In genomic region chr4:129882555-129883293, GRCm38 (mm10) we compare ENCODE assay signal across 8 mouse cellular contexts. TPM values are rescaled to one million over a fixed set of nuclear protein-coding genes. Genes with fewer than 3 reads are reported as not detected.
DNase-seq lines count a peak whose midpoint lies in the region; ATAC-seq and TF ChIP-seq lines count a peak whose summit lies in the region.

No protein-coding gene starts in this region.

- TF ChIP-seq EP300 in liver, postnatal 0 days (IDR thresholded peaks at IDR 0.05; ENCODE audit: low read depth), result no peak

- H3K36me3 ChIP-seq in embryonic facial prominence, embryonic 11.5 days (replicated peaks; ENCODE audit: control insufficient read depth, insufficient read depth, low read depth, low read length), result no peaks in the 10 kb centered on the region
- no peaks in the 10 kb centered on the region for H3K36me3 ChIP-seq in heart, embryonic 16.5 days (ENCODE audit: control insufficient read depth, insufficient read depth)
- no peaks in the 10 kb centered on the region for H3K36me3 ChIP-seq in liver, postnatal 0 days (replicated peaks; ENCODE audit: insufficient read depth, low read length)
- H3K36me3 ChIP-seq in neural tube, embryonic 15.5 days, result no peaks in the 10 kb centered on the region

- ATAC-seq in embryonic facial prominence, embryonic 11.5 days (replicated peaks; ENCODE audit: insufficient number of reproducible peaks, low FRiP score, low TSS enrichment, low read depth), result no peak
- ATAC-seq in heart, embryonic 16.5 days (replicated peaks; ENCODE audit: extremely low read depth, insufficient read depth, low FRiP score), result peak; percentile 85
- peak; percentile 70 for ATAC-seq in liver, postnatal 0 days
- ATAC-seq in neural tube, embryonic 15.5 days (ENCODE audit: low FRiP score), result no peak

- no peaks in the 10 kb centered on the region for H3K27me3 ChIP-seq in embryonic facial prominence, embryonic 11.5 days (ENCODE audit: control insufficient read depth, insufficient read depth, low read length)
- H3K27me3 ChIP-seq in heart, embryonic 16.5 days (ENCODE audit: control insufficient read depth, insufficient read depth, low read length), result no peaks in the 10 kb centered on the region
- no peaks in the 10 kb centered on the region for H3K27me3 ChIP-seq in liver, postnatal 0 days (ENCODE audit: insufficient read depth, low read length)
- H3K27me3 ChIP-seq in neural tube, embryonic 15.5 days (replicated peaks), result no peaks in the 10 kb centered on the region

- H3K4me1 ChIP-seq in embryonic facial prominence, embryonic 11.5 days (ENCODE audit: control insufficient read depth, insufficient read depth, low read length), result peaks cover 10% of the 10 kb centered on the region
- H3K4me1 ChIP-seq in heart, embryonic 16.5 days (ENCODE audit: control insufficient read depth, insufficient read depth, low read length), result peaks cover 21% of the 10 kb centered on the region
- peaks cover 28% of the 10 kb centered on the region for H3K4me1 ChIP-seq in liver, postnatal 0 days (ENCODE audit: insufficient read depth)
- H3K4me1 ChIP-seq in neural tube, embryonic 15.5 days, result peaks cover 23% of the 10 kb centered on the region

- DNase-seq in cerebellum, postnatal 14 days, result peak; percentile 9 to 21
- no peak for DNase-seq in cerebellum, adult 9-11 months
- peak; percentile 52 for DNase-seq in embryonic facial prominence, embryonic 11.5 days (ENCODE audit: low spot score)
- peak; percentile 71 for DNase-seq in kidney, postnatal 10 days
- DNase-seq in liver, postnatal 0 days, result peak; percentile 54
- peak; percentile 72 for DNase-seq in thymus, postnatal 25 days

- no peak for TF ChIP-seq CTCF in liver, postnatal 0 days (IDR thresholded peaks at IDR 0.05; ENCODE audit: low read depth)

- H3K4me3 ChIP-seq in embryonic facial prominence, embryonic 11.5 days (ENCODE audit: low read depth, low read length), result no peak overlapping the region
- H3K4me3 ChIP-seq in heart, embryonic 16.5 days (ENCODE audit: low read length), result peak overlapping the region; percentile 21
- H3K4me3 ChIP-seq in liver, postnatal 0 days (ENCODE audit: low read depth, low read length), result peak overlapping the region; percentile 17; the same call in 1 of the 2 replicates
- H3K4me3 ChIP-seq in neural tube, embryonic 15.5 days (replicated peaks), result no peak overlapping the region; the same call in 1 of the 2 replicates

- 32% methylated on average over 10 of the region's 11 CpGs for WGBS in embryonic facial prominence, embryonic 11.5 days
- WGBS in heart, embryonic 16.5 days, result 29% methylated on average over 11 of the region's 11 CpGs
- 8% methylated on average over 11 of the region's 11 CpGs for WGBS in liver, postnatal 0 days (ENCODE audit: insufficient replicate concordance)
- 51% methylated on average over 11 of the region's 11 CpGs for WGBS in neural tube, embryonic 15.5 days

- H3K27ac ChIP-seq in embryonic facial prominence, embryonic 11.5 days (replicated peaks; ENCODE audit: low read depth, low read length), result 0 out of 2 replicates have a peak overlapping the region, but pooled peaks have one; percentile 28
- peak overlapping the region; percentile 87 for H3K27ac ChIP-seq in heart, embryonic 16.5 days (ENCODE audit: low read length)
- peak overlapping the region; percentile 86 for H3K27ac ChIP-seq in liver, postnatal 0 days (ENCODE audit: low read depth)
- 0 out of 2 replicates have a peak overlapping the region, but pooled peaks have one; percentile 13 for H3K27ac ChIP-seq in neural tube, embryonic 15.5 days (replicated peaks)

- no peaks in the 10 kb centered on the region for H3K9me3 ChIP-seq in embryonic facial prominence, embryonic 11.5 days (replicated peaks; ENCODE audit: control insufficient read depth, low read length)
- no peaks in the 10 kb centered on the region for H3K9me3 ChIP-seq in heart, embryonic 16.5 days (replicated peaks; ENCODE audit: control insufficient read depth, low read length)
- no peaks in the 10 kb centered on the region for H3K9me3 ChIP-seq in liver, postnatal 0 days (ENCODE audit: low read length)
- H3K9me3 ChIP-seq in neural tube, embryonic 15.5 days (replicated peaks), result no peaks in the 10 kb centered on the region

- peak overlapping the region; percentile 34; the same call in 1 of the 2 replicates for H3K9ac ChIP-seq in embryonic facial prominence, embryonic 11.5 days (replicated peaks; ENCODE audit: low read length)
- peak overlapping the region; percentile 63 for H3K9ac ChIP-seq in heart, embryonic 16.5 days (ENCODE audit: low read length)
- no peak overlapping the region; the same call in 1 of the 2 replicates for H3K9ac ChIP-seq in liver, postnatal 0 days (replicated peaks)
- 0 out of 2 replicates have a peak overlapping the region, but pooled peaks have one; percentile 23 for H3K9ac ChIP-seq in neural tube, embryonic 15.5 days (replicated peaks)

- H3K4me2 ChIP-seq in embryonic facial prominence, embryonic 11.5 days (ENCODE audit: low read depth, low read length), result no peak overlapping the region; the same call in 1 of the 2 replicates
- peak overlapping the region; percentile 50 for H3K4me2 ChIP-seq in heart, embryonic 16.5 days (ENCODE audit: low read depth, low read length)
- peak overlapping the region; percentile 55 for H3K4me2 ChIP-seq in liver, postnatal 0 days (ENCODE audit: low read depth, low read length)
- peak overlapping the region; percentile 30 for H3K4me2 ChIP-seq in neural tube, embryonic 15.5 days

RNA-seq across cellular contexts. Expression of gene Spocd1, which starts 46.3 kb away (rescaled TPM):
- not detected in 2 replicates for polyA plus RNA-seq in embryonic facial prominence, embryonic 11.5 days (2014; fragmentation: Nextera tagmentation; extraction: Ambion mirVana)
- 0.22 and 0.35 TPM in 2 replicates for polyA plus RNA-seq in heart, embryonic 16.5 days (2015; fragmentation: Nextera tagmentation; extraction: Ambion mirVana)
- not detected in 2 replicates for polyA plus RNA-seq in liver, postnatal 0 days (2015; fragmentation: Nextera tagmentation; extraction: Ambion mirVana)
- 0.06 TPM in 1 of 2 replicates, not detected in the other for polyA plus RNA-seq in neural tube, embryonic 15.5 days (2015; fragmentation: Nextera tagmentation; extraction: Ambion mirVana)

Comparison
In these comparisons a context has a peak if more than half of its experiments do, and no peak if none do; other contexts are left out.
1. ATAC-seq: peak in heart, embryonic 16.5 days (single experiment) and liver, postnatal 0 days (single experiment); none in embryonic facial prominence, embryonic 11.5 days (single experiment) and neural tube, embryonic 15.5 days (single experiment).
2. H3K27ac ChIP-seq: peak in every context shown above with its lines; median percentile 87 in heart, embryonic 16.5 days; 86 in liver, postnatal 0 days; 28 in embryonic facial prominence, embryonic 11.5 days; 13 in neural tube, embryonic 15.5 days.
3. H3K4me3 ChIP-seq: peak in heart, embryonic 16.5 days (single experiment) and liver, postnatal 0 days (single experiment); none in embryonic facial prominence, embryonic 11.5 days (single experiment) and neural tube, embryonic 15.5 days (single experiment).